Mouse (Mus musculus): Measurements from ENCODE around the gene Mtss1l. TPM values are rescaled to one million over a fixed set of nuclear protein-coding genes. Genes with fewer than 3 reads are reported as not detected.

The Mtss1l gene
- total RNA-seq, 1 experiment from 2014 or later: 0.70 TPM

GRCm38 (mm10) chr8:110704103-110704502 is 17.2 kb upstream of the Mtss1l start:
- ATAC-seq (ENCODE audit: extremely low read depth, insufficient number of reproducible peaks, low FRiP score, poor library complexity, severe bottlenecking): no peak

- ATAC-seq (ENCODE audit: extremely low read depth, insufficient number of reproducible peaks, low FRiP score, poor library complexity, severe bottlenecking): no peak
Measured at GRCm38 (mm10) chr8:110705391-110706287, 15.6 kb upstream of the Mtss1l start.

GRCm38 (mm10) chr8:110706288-110706870 is 14.9 kb upstream of the Mtss1l start:
- no peak for ATAC-seq (ENCODE audit: extremely low read depth, insufficient number of reproducible peaks, low FRiP score, poor library complexity, severe bottlenecking)

- ATAC-seq (ENCODE audit: extremely low read depth, insufficient number of reproducible peaks, low FRiP score, poor library complexity, severe bottlenecking): no peak
Measured at GRCm38 (mm10) chr8:110708429-110708828, 12.8 kb upstream of the Mtss1l start.

- ATAC-seq (ENCODE audit: extremely low read depth, insufficient number of reproducible peaks, low FRiP score, poor library complexity, severe bottlenecking): no peak
Measured at GRCm38 (mm10) chr8:110710593-110710992, 10.7 kb upstream of the Mtss1l start.

- no peak for ATAC-seq (ENCODE audit: extremely low read depth, insufficient number of reproducible peaks, low FRiP score, poor library complexity, severe bottlenecking)
Measured at GRCm38 (mm10) chr8:110711271-110711934, 9.9 kb upstream of the Mtss1l start.

GRCm38 (mm10) chr8:110713073-110713472 is 8.2 kb upstream of the Mtss1l start:
- no peak for ATAC-seq (ENCODE audit: extremely low read depth, insufficient number of reproducible peaks, low FRiP score, poor library complexity, severe bottlenecking)

GRCm38 (mm10) chr8:110714827-110715519 is 6.3 kb upstream of the Mtss1l start:
- ATAC-seq (ENCODE audit: extremely low read depth, insufficient number of reproducible peaks, low FRiP score, poor library complexity, severe bottlenecking): no peak

- ATAC-seq (ENCODE audit: extremely low read depth, insufficient number of reproducible peaks, low FRiP score, poor library complexity, severe bottlenecking): no peak
Measured at GRCm38 (mm10) chr8:110716075-110716474, 5.2 kb upstream of the Mtss1l start.

- ATAC-seq (ENCODE audit: extremely low read depth, insufficient number of reproducible peaks, low FRiP score, poor library complexity, severe bottlenecking): no peak
Measured at GRCm38 (mm10) chr8:110717131-110717530, 4.1 kb upstream of the Mtss1l start.

- no peak for ATAC-seq (ENCODE audit: extremely low read depth, insufficient number of reproducible peaks, low FRiP score, poor library complexity, severe bottlenecking)
Measured at GRCm38 (mm10) chr8:110718209-110718968, 2.9 kb upstream of the Mtss1l start.

- no peak for ATAC-seq (ENCODE audit: extremely low read depth, insufficient number of reproducible peaks, low FRiP score, poor library complexity, severe bottlenecking)
Measured at GRCm38 (mm10) chr8:110718969-110719670, 2.2 kb upstream of the Mtss1l start.

- ATAC-seq (ENCODE audit: extremely low read depth, insufficient number of reproducible peaks, low FRiP score, poor library complexity, severe bottlenecking): no peak
Measured at GRCm38 (mm10) chr8:110719898-110720653, 1.2 kb upstream of the Mtss1l start.

GRCm38 (mm10) chr8:110721606-110722413 is 534 bp downstream of the Mtss1l start:
- ATAC-seq (ENCODE audit: extremely low read depth, insufficient number of reproducible peaks, low FRiP score, poor library complexity, severe bottlenecking): no peak

GRCm38 (mm10) chr8:110722414-110723011 is 1.2 kb downstream of the Mtss1l start:
- ATAC-seq (ENCODE audit: extremely low read depth, insufficient number of reproducible peaks, low FRiP score, poor library complexity, severe bottlenecking): no peak

GRCm38 (mm10) chr8:110724493-110724892 is 3.2 kb downstream of the Mtss1l start:
- no peak for ATAC-seq (ENCODE audit: extremely low read depth, insufficient number of reproducible peaks, low FRiP score, poor library complexity, severe bottlenecking)
